ENCODE assay signal across 21 mouse cellular contexts in genomic region chr16:20820939-20821338, GRCm38 (mm10).
DNase-seq lines count a peak whose midpoint lies in the region; ATAC-seq and TF ChIP-seq lines count a peak whose summit lies in the region.
"Had no signal": no experiment of that assay in that cellular context is flagged by ENCODE, and none has a peak within 500 bp of the region (broad histone marks: within the 10 kb centered on the region; RNA-seq: fewer than 3 reads in every experiment).

No protein-coding gene starts in this region.

- no peaks in the 10 kb centered on the region; the same call in 1 of the 2 replicates for H3K4me1 ChIP-seq in hindbrain, postnatal 0 days (ENCODE audit: insufficient read depth, low read length)
- peaks cover 11% of the 10 kb centered on the region for H3K4me1 ChIP-seq in hindbrain, embryonic 10.5 days (replicated peaks)
- no peaks in the 10 kb centered on the region for H3K4me1 ChIP-seq in forebrain, embryonic 14.5 days (ENCODE audit: control insufficient read depth, insufficient read depth, low read length)
- H3K4me1 ChIP-seq: forebrain, embryonic 15.5 days had no signal

- no peak for ATAC-seq in hindbrain, postnatal 0 days
- ATAC-seq in forebrain, embryonic 14.5 days, result no peak
- ATAC-seq: forebrain, embryonic 15.5 days; inflammation-experienced regulatory T-cells, adult 6 months had no signal

- TF ChIP-seq CTCF in hindbrain, postnatal 0 days (IDR thresholded peaks at IDR 0.05; ENCODE audit: low read depth), result peak; percentile 24; the same call in 1 of the 2 replicates
- TF ChIP-seq CTCF in layer of hippocampus, adult 2 months (conservative IDR thresholded peaks at IDR 0.05), result peak; percentile 68

- no peaks in the 10 kb centered on the region for H3K36me3 ChIP-seq in hindbrain, postnatal 0 days (ENCODE audit: insufficient read depth, low read length)
- H3K36me3 ChIP-seq in hindbrain, embryonic 10.5 days, result no peaks in the 10 kb centered on the region
- H3K36me3 ChIP-seq in forebrain, embryonic 14.5 days (ENCODE audit: control insufficient read depth, insufficient read depth, low read length), result no peaks in the 10 kb centered on the region
- H3K36me3 ChIP-seq: embryonic facial prominence, embryonic 15.5 days; forebrain, embryonic 15.5 days; heart, embryonic 13.5 days; hindbrain, embryonic 13.5 days had no signal

- no peaks in the 10 kb centered on the region for H3K9me3 ChIP-seq in hindbrain, postnatal 0 days (ENCODE audit: low read length)
- no peaks in the 10 kb centered on the region for H3K9me3 ChIP-seq in hindbrain, embryonic 10.5 days
- no peaks in the 10 kb centered on the region for H3K9me3 ChIP-seq in forebrain, embryonic 14.5 days (replicated peaks; ENCODE audit: control insufficient read depth, low read length)
- H3K9me3 ChIP-seq: embryonic facial prominence, embryonic 15.5 days; forebrain, embryonic 15.5 days; heart, embryonic 13.5 days; hindbrain, embryonic 13.5 days had no signal

- no peak overlapping the region for H3K4me2 ChIP-seq in hindbrain, postnatal 0 days (ENCODE audit: low read depth, low read length)
- no peak overlapping the region for H3K4me2 ChIP-seq in forebrain, embryonic 14.5 days (ENCODE audit: low read length)
- H3K4me2 ChIP-seq: embryonic facial prominence, embryonic 15.5 days; forebrain, embryonic 15.5 days; heart, embryonic 13.5 days; hindbrain, embryonic 13.5 days; midbrain, embryonic 11.5 days had no signal

- H3K27ac ChIP-seq in hindbrain, postnatal 0 days, result no peak overlapping the region
- H3K27ac ChIP-seq in hindbrain, embryonic 10.5 days, result no peak overlapping the region
- H3K27ac ChIP-seq in layer of hippocampus, adult 2 months, result peak overlapping the region; percentile 29
- no peak overlapping the region for H3K27ac ChIP-seq in forebrain, embryonic 14.5 days (ENCODE audit: low read depth, low read length)
- H3K27ac ChIP-seq: embryonic facial prominence, embryonic 15.5 days; forebrain, embryonic 15.5 days; heart, embryonic 13.5 days; hindbrain, embryonic 13.5 days had no signal

- H3K27me3 ChIP-seq in hindbrain, postnatal 0 days (ENCODE audit: insufficient read depth, low read length), result no peaks in the 10 kb centered on the region
- H3K27me3 ChIP-seq in hindbrain, embryonic 10.5 days (ENCODE audit: insufficient read depth, poor library complexity, severe bottlenecking), result no peaks in the 10 kb centered on the region
- H3K27me3 ChIP-seq in forebrain, embryonic 14.5 days (replicated peaks; ENCODE audit: control insufficient read depth, insufficient read depth, low read length), result no peaks in the 10 kb centered on the region
- H3K27me3 ChIP-seq: embryonic facial prominence, embryonic 15.5 days; forebrain, embryonic 15.5 days; heart, embryonic 13.5 days; hindbrain, embryonic 13.5 days had no signal

- no peak overlapping the region for H3K9ac ChIP-seq in hindbrain, postnatal 0 days (replicated peaks; ENCODE audit: low read length)
- no peak overlapping the region for H3K9ac ChIP-seq in forebrain, embryonic 14.5 days (ENCODE audit: low read length)
- H3K9ac ChIP-seq: embryonic facial prominence, embryonic 15.5 days; forebrain, embryonic 15.5 days; heart, embryonic 13.5 days; hindbrain, embryonic 13.5 days had no signal

- DNase-seq in hindbrain, postnatal 0 days (ENCODE audit: low spot score), result no peak
- no peak for DNase-seq in hindbrain, embryonic 10.5 days (ENCODE audit: low spot score)
- no peak for DNase-seq in layer of hippocampus, adult 2 months (ENCODE audit: low spot score in 2 of 2)
- DNase-seq in layer of hippocampus, adult 9-11 months, result no peak
- DNase-seq in 416B (ENCODE audit: low read depth), result peak; percentile 55
- peak; percentile 38 for DNase-seq in ZHBTc4 (ENCODE audit: low read depth, low spot score)
- DNase-seq in forebrain, embryonic 14.5 days (ENCODE audit: low spot score), result no peak
- DNase-seq: adrenal gland, postnatal 10 days; cerebellum, adult 9-10 months; gastrocnemius, postnatal 25 days; heart, adult 18-20 months; kidney, postnatal 10 days; lung, postnatal 14 days; right cerebral cortex, postnatal 14 days; spleen, adult 18-20 months had no signal

- no peak overlapping the region for H3K4me3 ChIP-seq in hindbrain, postnatal 0 days (ENCODE audit: low read length)
- no peak overlapping the region for H3K4me3 ChIP-seq in hindbrain, embryonic 10.5 days
- no peak overlapping the region for H3K4me3 ChIP-seq in layer of hippocampus, adult 2 months
- no peak overlapping the region for H3K4me3 ChIP-seq in forebrain, embryonic 14.5 days (ENCODE audit: low read depth, low read length)
- H3K4me3 ChIP-seq: embryonic facial prominence, embryonic 15.5 days; forebrain, embryonic 15.5 days; heart, embryonic 13.5 days; hindbrain, embryonic 13.5 days had no signal

Comparison
In these comparisons a context has a peak if more than half of its experiments do, and no peak if none do; other contexts are left out.
1. DNase-seq: peak in 416B (single experiment) and ZHBTc4 (single experiment); none in hindbrain, postnatal 0 days (single experiment), hindbrain, embryonic 10.5 days (single experiment), layer of hippocampus, adult 2 months (0 of 2), layer of hippocampus, adult 9-11 months (single experiment) and forebrain, embryonic 14.5 days (single experiment).